Mouse (Mus musculus) heart, embryonic 11.5 days (tissue): Measurements from ENCODE around the gene Chmp2a. TPM values are rescaled to one million over a fixed set of nuclear protein-coding genes. Genes with fewer than 3 reads are reported as not detected.

Experiments
- ATAC-seq: fragments of 200-750 bp; cut with Nextera tagmentation; replicated peaks from 2 replicates; pipeline ENCODE4 v1.8.0; 2017; ENCODE audit warnings: moderate library complexity; ENCODE audit not compliant: insufficient number of reproducible peaks, low FRiP score, low TSS enrichment
- H3K27ac ChIP-seq: fragments of 300-500 bp; sonication (generic); 2 replicates; pipeline ENCODE4 v1.5.1; 2014; ENCODE audit warnings: mild to moderate bottlenecking, low read depth, low read length
- H3K27me3 ChIP-seq: fragments of 300-500 bp; sonication (generic); 2 replicates; pipeline ENCODE4 v1.6.1; 2014; ENCODE audit warnings: mild to moderate bottlenecking, low read length, mixed read lengths; ENCODE audit not compliant: control insufficient read depth, insufficient read depth
- H3K36me3 ChIP-seq: fragments of 300-500 bp; sonication (generic); 2 replicates; pipeline ENCODE4 v1.6.1; 2014; ENCODE audit warnings: mild to moderate bottlenecking, low read length, moderate library complexity, mixed read lengths; ENCODE audit not compliant: control insufficient read depth, insufficient read depth
- H3K4me1 ChIP-seq: fragments of 300-500 bp; sonication (generic); 2 replicates; pipeline ENCODE4 v1.6.1; 2014; ENCODE audit warnings: low read length; ENCODE audit not compliant: control insufficient read depth, insufficient read depth
- H3K4me2 ChIP-seq: fragments of 300-500 bp; sonication (generic); 2 replicates; pipeline ENCODE4 v1.6.1; 2014; ENCODE audit warnings: mild to moderate bottlenecking, moderate library complexity
- H3K4me3 ChIP-seq: fragments of 300-500 bp; sonication (generic); 2 replicates; pipeline ENCODE4 v1.5.1; 2014; ENCODE audit warnings: low read depth, low read length
- H3K9ac ChIP-seq: fragments of 300-500 bp; sonication (generic); 2 replicates; pipeline ENCODE4 v1.6.1; 2014; ENCODE audit warnings: mild to moderate bottlenecking, low read depth, low read length, moderate library complexity
- H3K9me3 ChIP-seq: fragments of 300-500 bp; sonication (generic); replicated peaks from 2 replicates; pipeline ENCODE4 v1.6.1; 2016; ENCODE audit warnings: low read length; ENCODE audit not compliant: control insufficient read depth
- WGBS: fragments of 180-500 bp; shearing (Covaris S2); extraction: QIAGEN DNeasy Blood & Tissue Kit; methylation state at CpG from one replicate; pipeline ENCODE4 v1.1.7; 2014; ENCODE audit not compliant: insufficient replicate concordance; 5-methylcytosine and 5-hydroxymethylcytosine counted together
- polyA plus RNA-seq: library from polyadenylated mRNA; unstranded; fragments of >200 nt; fragmentation: Nextera tagmentation; extraction: Ambion mirVana; gene quantifications from 2 replicates; pipeline ENCODE4 v1.2.1, GENCODE M21; 2014

Chmp2a gene
- polyA plus RNA-seq, 1 experiment from 2014 or later = 149 TPM

- no peak for ATAC-seq
- H3K27ac ChIP-seq = no peak overlapping the region
- peaks cover 3% of the 10 kb centered on the region; the same call in 1 of the 2 replicates for H3K4me1 ChIP-seq
- no peaks in the 10 kb centered on the region for H3K36me3 ChIP-seq
- no peak overlapping the region for H3K4me3 ChIP-seq
- no peak overlapping the region for H3K4me2 ChIP-seq
- no peak overlapping the region for H3K9ac ChIP-seq
- H3K27me3 ChIP-seq = no peaks in the 10 kb centered on the region
- H3K9me3 ChIP-seq = no peaks in the 10 kb centered on the region
- WGBS = 88% methylated on average over 13 of the region's 13 CpGs
These were observed 18.4 kb upstream of the Chmp2a start for GRCm38 (mm10) chr7:13053001-13053400.

- ATAC-seq = peak; percentile 39; the same call in 1 of the 2 replicates
- Histone ChIP-seq H3K4me2 (no peak overlapping the region), H3K4me3 (no peak overlapping the region), H3K9ac (no peak overlapping the region), H3K9me3 (peaks cover 9% of the 10 kb centered on the region), H3K27me3 (peaks cover 36% of the 10 kb centered on the region), H3K27ac (no peak overlapping the region), H3K4me1 (peaks cover 7% of the 10 kb centered on the region), H3K36me3 (no peaks in the 10 kb centered on the region)
- 9% methylated on average over 2 of the region's 2 CpGs for WGBS
These were observed 11.5 kb upstream of the Chmp2a start for GRCm38 (mm10) chr7:13046084-13046483.

GRCm38 (mm10) chr7:13044254-13044625, 9.6 kb upstream of the Chmp2a start:
- no peak overlapping the region for H3K27ac ChIP-seq
- WGBS = 4% methylated on average over 23 of the region's 23 CpGs
- peaks cover 9% of the 10 kb centered on the region for H3K9me3 ChIP-seq
- peak overlapping the region; percentile 68 for H3K9ac ChIP-seq
- H3K4me2 ChIP-seq = peak overlapping the region; percentile 96
- peaks cover 2% of the 10 kb centered on the region; the same call in 1 of the 2 replicates for H3K36me3 ChIP-seq
- H3K4me3 ChIP-seq = peak overlapping the region; percentile 55
- peaks cover 36% of the 10 kb centered on the region for H3K27me3 ChIP-seq
- peaks cover 8% of the 10 kb centered on the region for H3K4me1 ChIP-seq
- 0 out of 2 replicates have a peak, but pooled peaks have one; percentile 2 for ATAC-seq

GRCm38 (mm10) chr7:13043445-13044253, 9.0 kb upstream of the Chmp2a start:
- H3K27ac ChIP-seq = no peak overlapping the region
- peak; percentile 24 for ATAC-seq
- peak overlapping the region; percentile 96 for H3K4me2 ChIP-seq
- H3K9ac ChIP-seq = peak overlapping the region; percentile 68
- H3K4me1 ChIP-seq = peaks cover 14% of the 10 kb centered on the region
- H3K27me3 ChIP-seq = peaks cover 36% of the 10 kb centered on the region
- peaks cover 2% of the 10 kb centered on the region; the same call in 1 of the 2 replicates for H3K36me3 ChIP-seq
- WGBS = 4% methylated on average over 88 of the region's 88 CpGs
- peak overlapping the region; percentile 55 for H3K4me3 ChIP-seq
- peaks cover 9% of the 10 kb centered on the region for H3K9me3 ChIP-seq

GRCm38 (mm10) chr7:13043120-13043444, 8.5 kb upstream of the Chmp2a start:
- Histone ChIP-seq H3K4me2 (peak overlapping the region; percentile 96), H3K36me3 (peaks cover 2% of the 10 kb centered on the region; the same call in 1 of the 2 replicates), H3K27ac (no peak overlapping the region), H3K4me3 (peak overlapping the region; percentile 55; the same call in 1 of the 2 replicates), H3K27me3 (peaks cover 36% of the 10 kb centered on the region), H3K9me3 (peaks cover 9% of the 10 kb centered on the region), H3K4me1 (peaks cover 15% of the 10 kb centered on the region), H3K9ac (no peak overlapping the region)
- WGBS = 36% methylated on average over 16 of the region's 16 CpGs
- no peak for ATAC-seq

- ATAC-seq = no peak
- Histone ChIP-seq H3K4me2 (no peak overlapping the region), H3K9ac (no peak overlapping the region), H3K27me3 (peaks cover 36% of the 10 kb centered on the region), H3K36me3 (peaks cover 2% of the 10 kb centered on the region; the same call in 1 of the 2 replicates), H3K27ac (no peak overlapping the region), H3K4me1 (peaks cover 15% of the 10 kb centered on the region), H3K4me3 (no peak overlapping the region), H3K9me3 (peaks cover 9% of the 10 kb centered on the region)
- 65% methylated on average over 6 of the region's 6 CpGs for WGBS
These were observed 7.9 kb upstream of the Chmp2a start for GRCm38 (mm10) chr7:13042511-13042910.

GRCm38 (mm10) chr7:13041256-13041655, 6.6 kb upstream of the Chmp2a start:
- Histone ChIP-seq H3K4me2 (no peak overlapping the region), H3K4me3 (no peak overlapping the region), H3K9me3 (peaks cover 9% of the 10 kb centered on the region), H3K9ac (no peak overlapping the region), H3K4me1 (peaks cover 20% of the 10 kb centered on the region), H3K36me3 (peaks cover 4% of the 10 kb centered on the region; the same call in 1 of the 2 replicates), H3K27me3 (peaks cover 36% of the 10 kb centered on the region), H3K27ac (no peak overlapping the region)
- ATAC-seq = no peak
- WGBS = 59% methylated on average over 1 of the region's 1 CpGs

- H3K4me2 ChIP-seq = peak overlapping the region; percentile 69
- peak overlapping the region; percentile 99; the same call in 1 of the 2 replicates for H3K27ac ChIP-seq
- peaks cover 18% of the 10 kb centered on the region for H3K4me1 ChIP-seq
- 55% methylated on average over 1 of the region's 1 CpGs for WGBS
- H3K4me3 ChIP-seq = peak overlapping the region; percentile 81
- no peak for ATAC-seq
- H3K9me3 ChIP-seq = peaks cover 9% of the 10 kb centered on the region
- H3K27me3 ChIP-seq = peaks cover 21% of the 10 kb centered on the region
- peaks cover 14% of the 10 kb centered on the region for H3K36me3 ChIP-seq
- peak overlapping the region; percentile 97 for H3K9ac ChIP-seq
These were observed 4.6 kb upstream of the Chmp2a start for GRCm38 (mm10) chr7:13039181-13039580.
